Mouse (Mus musculus) ZHBTc4 (cell line): ENCODE results near the gene Olfr78.

Source experiments
- DNase-seq: peaks from one replicate; pipeline ENCODE4 v3.0.0-alpha.2; 2011; ENCODE audit warnings: low read depth, low spot score

The Olfr78 gene

GRCm38 (mm10) chr7:102759266-102759665 is at the start of gene Olfr78, which contains the start of gene Olfr560:
TSS of gene Olfr78 (minus strand) at chr7:102759471.
TSS of gene Olfr560 (minus strand) at chr7:102759366.
- no peak for DNase-seq

- DNase-seq, result no peak
Measured at GRCm38 (mm10) chr7:102803180-102803579, 43.9 kb upstream of the Olfr78 start, which contains the start of gene Olfr564. TSS of gene Olfr564 (plus strand) at chr7:102803480.

GRCm38 (mm10) chr7:102770921-102771320 is 11.7 kb upstream of the Olfr78 start, which contains the start of gene Olfr561:
TSS of gene Olfr561 (plus strand) at chr7:102771221.
- DNase-seq, result no peak

GRCm38 (mm10) chr7:102752086-102752485 is 7.2 kb downstream of the Olfr78 start:
- DNase-seq, result peak; percentile 12

GRCm38 (mm10) chr7:102737705-102738104 is 21.6 kb downstream of the Olfr78 start:
- no peak for DNase-seq

GRCm38 (mm10) chr7:102733793-102734192 is 25.5 kb downstream of the Olfr78 start:
- no peak for DNase-seq

GRCm38 (mm10) chr7:102727391-102727790 is 31.9 kb downstream of the Olfr78 start, which contains the start of gene Olfr559:
TSS of gene Olfr559 (minus strand) at chr7:102727491.
- DNase-seq, result no peak

- no peak for DNase-seq
Measured at GRCm38 (mm10) chr7:102718970-102719369, 40.3 kb downstream of the Olfr78 start, which contains the start of gene Olfr33. TSS of gene Olfr33 (minus strand) at chr7:102719070.

- no peak for DNase-seq
Measured at GRCm38 (mm10) chr7:102701915-102702314, 57.4 kb downstream of the Olfr78 start, which contains the start of gene Olfr558. TSS of gene Olfr558 (plus strand) at chr7:102702215.

GRCm38 (mm10) chr7:102698461-102698860 is 60.8 kb downstream of the Olfr78 start:
- no peak for DNase-seq

GRCm38 (mm10) chr7:102695358-102696125 is 63.7 kb downstream of the Olfr78 start, which contains the start of gene Olfr557:
TSS of gene Olfr557 (plus strand) at chr7:102695910.
- DNase-seq, result peak; percentile 66
